15 mouse cellular contexts compared by ENCODE assay signal in the genomic region with DNA sequence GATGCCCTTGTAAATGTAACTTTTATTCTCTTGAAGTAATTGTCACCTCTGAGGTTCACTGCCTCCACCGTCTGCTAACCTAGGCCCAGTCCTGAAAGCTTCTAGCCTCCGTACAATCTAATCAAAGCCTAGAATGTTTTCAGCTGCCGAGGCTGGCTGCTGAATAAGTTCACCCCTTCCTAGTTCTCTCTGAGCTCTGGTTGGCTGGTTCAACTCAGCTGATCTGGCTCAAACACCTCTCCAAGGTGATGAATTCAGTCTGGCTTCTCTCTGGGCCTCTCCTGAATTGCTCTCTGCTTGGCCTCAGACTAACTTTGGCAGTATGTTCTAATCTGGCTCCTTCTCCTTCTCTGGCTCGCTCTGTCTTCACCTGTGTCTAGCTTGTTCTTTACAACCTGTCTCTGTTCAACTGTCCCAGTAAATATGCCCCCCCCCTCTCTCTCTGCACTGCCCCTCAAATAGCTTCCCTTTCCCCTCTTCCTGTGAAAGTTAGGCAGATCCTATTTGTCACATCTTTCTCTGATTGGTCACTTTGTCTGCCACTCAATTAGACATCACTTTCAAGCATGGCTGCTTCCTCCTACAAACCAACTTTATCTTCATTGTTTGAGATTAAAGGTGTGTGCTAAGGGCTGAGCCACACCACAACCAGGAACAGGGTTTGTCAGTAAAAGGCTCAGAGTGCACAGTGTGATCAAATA. TPM values are rescaled to one million over a fixed set of nuclear protein-coding genes. Genes with fewer than 3 reads are reported as not detected.
DNase-seq lines count a peak whose midpoint lies in the region; ATAC-seq and TF ChIP-seq lines count a peak whose summit lies in the region.
"Had no signal": no experiment of that assay in that cellular context is flagged by ENCODE, and none has a peak within 500 bp of the region (broad histone marks: within the 10 kb centered on the region; RNA-seq: fewer than 3 reads in every experiment).

No protein-coding gene starts in this region.

- no peaks in the 10 kb centered on the region for H3K27me3 ChIP-seq in MEL (ENCODE audit: control insufficient read depth in 1 of 2, insufficient read depth in 2 of 2, low read length in 2 of 2)
- H3K27me3 ChIP-seq in heart, embryonic 15.5 days: no peaks in the 10 kb centered on the region
- H3K27me3 ChIP-seq in liver, embryonic 14.5 days (ENCODE audit: control insufficient read depth, insufficient read depth, low read length): no peaks in the 10 kb centered on the region
- H3K27me3 ChIP-seq in midbrain, postnatal 0 days (ENCODE audit: insufficient read depth, low read length): no peaks in the 10 kb centered on the region
- H3K27me3 ChIP-seq: forebrain, embryonic 12.5 days; midbrain, embryonic 12.5 days; neural tube, embryonic 15.5 days had no signal

- H3K36me3 ChIP-seq in MEL (ENCODE audit: control insufficient read depth in 1 of 2, insufficient read depth in 2 of 2, low read length in 2 of 2): peaks cover 1 to 7% of the 10 kb centered on the region in 2 experiments; a peak in 3 of 4 replicates
- H3K36me3 ChIP-seq in heart, embryonic 15.5 days: peaks cover 6% of the 10 kb centered on the region; the same call in 1 of the 2 replicates
- no peaks in the 10 kb centered on the region for H3K36me3 ChIP-seq in liver, embryonic 14.5 days (replicated peaks; ENCODE audit: control insufficient read depth, insufficient read depth, low read depth)
- H3K36me3 ChIP-seq in midbrain, postnatal 0 days (ENCODE audit: insufficient read depth, low read length): peaks cover 11% of the 10 kb centered on the region; the same call in 1 of the 2 replicates
- H3K36me3 ChIP-seq: midbrain, embryonic 12.5 days had no signal

- H3K79me2 ChIP-seq in MEL (ENCODE audit: control insufficient read depth, insufficient read depth, low read length, poor library complexity): no peaks in the 10 kb centered on the region

- no peak for TF ChIP-seq RAD21 in MEL (IDR thresholded peaks at IDR 0.05; ENCODE audit: low read depth, low read length)

- peak overlapping the region; percentile 26 for H3K4me2 ChIP-seq in heart, embryonic 15.5 days
- no peak overlapping the region for H3K4me2 ChIP-seq in liver, embryonic 14.5 days (ENCODE audit: low read depth)
- H3K4me2 ChIP-seq in midbrain, postnatal 0 days (ENCODE audit: low read depth, low read length, poor library complexity, severe bottlenecking): no peak overlapping the region
- H3K4me2 ChIP-seq: forebrain, embryonic 12.5 days; midbrain, embryonic 12.5 days; neural tube, embryonic 15.5 days had no signal

- TF ChIP-seq EP300 in MEL (IDR thresholded peaks at IDR 0.05; ENCODE audit: low read depth in 1 of 2, low read length in 2 of 2): no peak
- no peak for TF ChIP-seq EP300 in liver, embryonic 14.5 days (IDR thresholded peaks at IDR 0.05; ENCODE audit: low read depth)

- H3K9me3 ChIP-seq in MEL (replicated peaks; ENCODE audit: insufficient read depth, low read length): no peaks in the 10 kb centered on the region
- H3K9me3 ChIP-seq in heart, embryonic 15.5 days (replicated peaks): no peaks in the 10 kb centered on the region
- H3K9me3 ChIP-seq in liver, embryonic 14.5 days (ENCODE audit: control insufficient read depth, low read length): no peaks in the 10 kb centered on the region
- no peaks in the 10 kb centered on the region for H3K9me3 ChIP-seq in midbrain, postnatal 0 days (ENCODE audit: low read length)
- H3K9me3 ChIP-seq: forebrain, embryonic 12.5 days; midbrain, embryonic 12.5 days; neural tube, embryonic 15.5 days had no signal

- peak; percentile 96 for DNase-seq in heart, adult 11 months
- DNase-seq in heart, postnatal 36 days: no peak
- DNase-seq in MEL (ENCODE audit: low read depth, low spot score): peak; percentile 65
- DNase-seq in liver, embryonic 14.5 days (ENCODE audit: low read depth in 3 of 3, low spot score in 3 of 3): peak in 1 of 3 experiments; percentile 7
- no peak for DNase-seq in midbrain, postnatal 0 days (ENCODE audit: low spot score)
- no peak for DNase-seq in gastrocnemius, postnatal 36 days
- DNase-seq in adrenal gland, adult 18-20 months (ENCODE audit: low spot score in 2 of 2): no peak
- DNase-seq: cerebellum, adult 8-10 months; kidney, adult 18-20 months; lung, adult 18-20 months had no signal

- intact Hi-C loops in heart, postnatal 36 days (cut with DNase I): no loop called here
- intact Hi-C loops in gastrocnemius, postnatal 36 days (cut with DNase I): no loop called here

- H3K4me1 ChIP-seq in MEL (ENCODE audit: control insufficient read depth in 1 of 2, insufficient read depth in 2 of 2, low read length in 2 of 2): peaks cover 3 to 13% of the 10 kb centered on the region in 2 experiments; a peak in 3 of 4 replicates
- H3K4me1 ChIP-seq in heart, embryonic 15.5 days (replicated peaks): peaks cover 15% of the 10 kb centered on the region
- peaks cover 12 to 18% of the 10 kb centered on the region in 2 experiments for H3K4me1 ChIP-seq in liver, embryonic 14.5 days (replicated peaks; ENCODE audit: control insufficient read depth in 2 of 2, insufficient read depth in 2 of 2, low read length in 1 of 2)
- no peaks in the 10 kb centered on the region for H3K4me1 ChIP-seq in midbrain, postnatal 0 days (ENCODE audit: insufficient read depth, low read length)
- H3K4me1 ChIP-seq: forebrain, embryonic 12.5 days; midbrain, embryonic 12.5 days; neural tube, embryonic 15.5 days had no signal

- peak; percentile 33; the same call in 1 of the 2 replicates for ATAC-seq in heart, embryonic 15.5 days (replicated peaks; ENCODE audit: insufficient number of reproducible peaks, insufficient read depth, low FRiP score, low read depth)
- ATAC-seq in liver, embryonic 14.5 days (ENCODE audit: insufficient read depth): peak; percentile 53; the same call in 1 of the 2 replicates
- ATAC-seq in midbrain, postnatal 0 days (ENCODE audit: low FRiP score): no peak

- H3K9ac ChIP-seq in MEL (ENCODE audit: control insufficient read depth, low read depth, low read length, poor library complexity, severe bottlenecking): no peak overlapping the region
- no peak overlapping the region for H3K9ac ChIP-seq in heart, embryonic 15.5 days
- no peak overlapping the region for H3K9ac ChIP-seq in liver, embryonic 14.5 days (replicated peaks)
- H3K9ac ChIP-seq in midbrain, postnatal 0 days (replicated peaks; ENCODE audit: low read length, poor library complexity, severe bottlenecking): no peak overlapping the region
- H3K9ac ChIP-seq: forebrain, embryonic 12.5 days; midbrain, embryonic 12.5 days; neural tube, embryonic 15.5 days had no signal

- TF ChIP-seq POLR2A in MEL (IDR thresholded peaks at IDR 0.05; ENCODE audit: control insufficient read depth in 1 of 2, insufficient read depth in 1 of 2, low read depth in 1 of 2, low read length in 2 of 2, poor library complexity in 1 of 2): no peak

- no peak overlapping the region for H3K27ac ChIP-seq in MEL (ENCODE audit: control insufficient read depth, low read depth, low read length)
- peak overlapping the region; percentile 78 for H3K27ac ChIP-seq in heart, embryonic 15.5 days
- peak overlapping the region; percentile 41; the same call in 1 of the 2 replicates for H3K27ac ChIP-seq in liver, embryonic 14.5 days
- no peak overlapping the region for H3K27ac ChIP-seq in midbrain, postnatal 0 days (ENCODE audit: low read depth, low read length)
- H3K27ac ChIP-seq: forebrain, embryonic 12.5 days; midbrain, embryonic 12.5 days; neural tube, embryonic 15.5 days had no signal

- no peak for TF ChIP-seq CTCF in MEL (IDR thresholded peaks at IDR 0.05 in 2 of 3, conservative IDR thresholded peaks at IDR 0.05 in 1 of 3; ENCODE audit: control insufficient read depth in 1 of 3, insufficient read depth in 1 of 3, low read depth in 2 of 3, low read length in 3 of 3, poor library complexity in 1 of 3, severe bottlenecking in 1 of 3)
- no peak for TF ChIP-seq CTCF in liver, embryonic 14.5 days (IDR thresholded peaks at IDR 0.05; ENCODE audit: low read depth)
- TF ChIP-seq CTCF in midbrain, postnatal 0 days (IDR thresholded peaks at IDR 0.05): no peak

- no peak overlapping the region for H3K4me3 ChIP-seq in MEL (ENCODE audit: control insufficient read depth in 1 of 2, insufficient read depth in 1 of 2, low read depth in 2 of 2, low read length in 2 of 2)
- H3K4me3 ChIP-seq in heart, embryonic 15.5 days: no peak overlapping the region
- H3K4me3 ChIP-seq in liver, embryonic 14.5 days (ENCODE audit: insufficient read depth in 1 of 2, low read depth in 2 of 2, low read length in 2 of 2): no peak overlapping the region
- no peak overlapping the region for H3K4me3 ChIP-seq in midbrain, postnatal 0 days (ENCODE audit: low read depth, low read length)
- H3K4me3 ChIP-seq: forebrain, embryonic 12.5 days; midbrain, embryonic 12.5 days; neural tube, embryonic 15.5 days had no signal

- 35% methylated on average over 4 of the region's 4 CpGs for WGBS in heart, embryonic 15.5 days
- 54% methylated on average over 4 of the region's 4 CpGs for WGBS in liver, embryonic 14.5 days (ENCODE audit: insufficient replicate concordance)
- WGBS in midbrain, postnatal 0 days: 88% methylated on average over 4 of the region's 4 CpGs

TF ChIP-seq in MEL, 35 proteins besides CTCF, POLR2A, EP300 and RAD21:
- TF ChIP-seq SIN3A (IDR thresholded peaks at IDR 0.05; ENCODE audit: low read length): 0 out of 2 replicates have a peak, but pooled peaks have one; percentile 7
- no peak for TF ChIP-seq MAFK (IDR thresholded peaks at IDR 0.05; ENCODE audit: borderline replicate concordance, low read depth, low read length)

RNA-seq across cellular contexts. Expression of a gene that starts 52.5 kb away (rescaled TPM):
- total RNA-seq in heart, postnatal 36 days (2021): under 1 TPM; 0.16 to 0.19 TPM
- total RNA-seq in MEL (2012; rRNA removed): not detected in 2 replicates
- polyA plus RNA-seq in MEL (2012; ENCODE audit: insufficient read depth in 1 of 2, insufficient read length in 2 of 2, low read depth in 1 of 2, low replicate concordance in 2 of 2, missing spikeins in 1 of 2): not detected
- 0.08 TPM in 1 of 2 replicates, not detected in the other for polyA plus RNA-seq in heart, embryonic 15.5 days (2015; fragmentation: Nextera tagmentation; extraction: Ambion mirVana)
- 0.02 and 0.08 TPM in 2 replicates for polyA plus RNA-seq in liver, embryonic 14.5 days (2012; rRNA removed)
- 0.05 TPM in 1 of 2 replicates, not detected in the other for polyA plus RNA-seq in liver, embryonic 14.5 days (2014; fragmentation: Nextera tagmentation; extraction: Ambion mirVana)
- 0.42 and 1.8 TPM in 2 replicates for total RNA-seq in midbrain, postnatal 0 days (2014; rRNA removed)
- 0.79 and 0.81 TPM in 2 replicates for polyA plus RNA-seq in midbrain, postnatal 0 days (2015; fragmentation: Nextera tagmentation; extraction: Ambion mirVana)
- 1 to 10 TPM in 1 of 2 experiments, under 1 TPM in 1; 0.71 to 1.5 TPM for total RNA-seq in gastrocnemius, postnatal 36 days (2021)
- total RNA-seq in adrenal gland, adult 18-20 months (2021): 10 to 100 TPM in 1 of 2 experiments, not detected in 1; 14.6 TPM
- polyA plus RNA-seq: embryonic facial prominence, embryonic 11.5 days; forebrain, embryonic 12.5 days had no signal

Comparison
In these comparisons a context has a peak if more than half of its experiments do, and no peak if none do; other contexts are left out.
1. DNase-seq: peak in heart, adult 11 months (single experiment) and MEL (single experiment); none in heart, postnatal 36 days (0 of 2), midbrain, postnatal 0 days (single experiment), gastrocnemius, postnatal 36 days (0 of 2) and adrenal gland, adult 18-20 months (0 of 2).
2. H3K27ac ChIP-seq: peak in heart, embryonic 15.5 days (single experiment) and liver, embryonic 14.5 days (single experiment); none in MEL (single experiment) and midbrain, postnatal 0 days (single experiment).